Mouse (Mus musculus): ENCODE results near the gene Lin28b. TPM values are rescaled to one million over a fixed set of nuclear protein-coding genes. Genes with fewer than 3 reads are reported as not detected.

Gene Lin28b
- polyA plus RNA-seq, 1 experiment, result not detected

GRCm38 (mm10) chr10:45473663-45474333 is 12.4 kb downstream of the Lin28b start:
- no peak overlapping the region for H3K4me3 ChIP-seq (ENCODE audit: extremely low read depth, insufficient read depth, insufficient read length)
- 4% methylated on average over 21 of the region's 21 CpGs for WGBS
- no peaks in the 10 kb centered on the region for H3K36me3 ChIP-seq (ENCODE audit: control insufficient read depth, insufficient read depth, low read length)
- TF ChIP-seq CTCF (IDR thresholded peaks at IDR 0.05; ENCODE audit: extremely low read depth, insufficient read depth, insufficient read length, insufficient replicate concordance) (no peak), POLR2A (IDR thresholded peaks at IDR 0.05; ENCODE audit: low read depth, low read length) (no peak)
- H3K27me3 ChIP-seq (ENCODE audit: control insufficient read depth, insufficient read depth, low read length), result peaks cover 15% of the 10 kb centered on the region
- DNase-seq (ENCODE audit: low read depth in 1 of 2, low spot score in 2 of 2), result no peak
- no peaks in the 10 kb centered on the region for H3K4me1 ChIP-seq (ENCODE audit: control insufficient read depth, insufficient read depth, insufficient read length)
- no peak overlapping the region for H3K27ac ChIP-seq (ENCODE audit: insufficient read depth, low read length)

DNA sequence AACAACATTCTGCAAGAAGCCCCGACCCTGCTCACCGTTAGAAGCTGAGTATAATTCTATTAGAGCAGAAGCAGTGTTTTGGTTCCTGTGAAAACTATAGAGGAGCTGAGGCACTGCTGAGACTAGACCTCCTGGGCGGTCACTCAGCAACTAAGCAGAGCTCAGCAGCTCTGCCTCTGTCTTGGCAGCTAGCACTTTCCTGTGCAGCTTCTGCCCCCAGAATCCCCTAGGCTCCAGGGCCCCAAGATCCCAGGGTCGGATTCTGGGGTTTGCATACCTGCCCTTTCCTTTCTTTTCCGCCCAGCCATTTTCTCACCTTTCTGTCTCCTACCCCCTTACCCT is 13.1 kb downstream of the Lin28b start:
- Histone ChIP-seq H3K4me3 (ENCODE audit: extremely low read depth, insufficient read depth, insufficient read length) (no peak overlapping the region), H3K36me3 (ENCODE audit: control insufficient read depth, insufficient read depth, low read length) (no peaks in the 10 kb centered on the region), H3K27ac (ENCODE audit: insufficient read depth, low read length) (no peak overlapping the region), H3K27me3 (ENCODE audit: control insufficient read depth, insufficient read depth, low read length) (peaks cover 15% of the 10 kb centered on the region), H3K4me1 (ENCODE audit: control insufficient read depth, insufficient read depth, insufficient read length) (no peaks in the 10 kb centered on the region)
- TF ChIP-seq CTCF (IDR thresholded peaks at IDR 0.05; ENCODE audit: extremely low read depth, insufficient read depth, insufficient read length, insufficient replicate concordance), result no peak
- TF ChIP-seq POLR2A (IDR thresholded peaks at IDR 0.05; ENCODE audit: low read depth, low read length), result no peak
- WGBS, result 22% methylated on average over 5 of the region's 5 CpGs
- DNase-seq (ENCODE audit: low read depth in 1 of 2, low spot score in 2 of 2), result no peak

DNA sequence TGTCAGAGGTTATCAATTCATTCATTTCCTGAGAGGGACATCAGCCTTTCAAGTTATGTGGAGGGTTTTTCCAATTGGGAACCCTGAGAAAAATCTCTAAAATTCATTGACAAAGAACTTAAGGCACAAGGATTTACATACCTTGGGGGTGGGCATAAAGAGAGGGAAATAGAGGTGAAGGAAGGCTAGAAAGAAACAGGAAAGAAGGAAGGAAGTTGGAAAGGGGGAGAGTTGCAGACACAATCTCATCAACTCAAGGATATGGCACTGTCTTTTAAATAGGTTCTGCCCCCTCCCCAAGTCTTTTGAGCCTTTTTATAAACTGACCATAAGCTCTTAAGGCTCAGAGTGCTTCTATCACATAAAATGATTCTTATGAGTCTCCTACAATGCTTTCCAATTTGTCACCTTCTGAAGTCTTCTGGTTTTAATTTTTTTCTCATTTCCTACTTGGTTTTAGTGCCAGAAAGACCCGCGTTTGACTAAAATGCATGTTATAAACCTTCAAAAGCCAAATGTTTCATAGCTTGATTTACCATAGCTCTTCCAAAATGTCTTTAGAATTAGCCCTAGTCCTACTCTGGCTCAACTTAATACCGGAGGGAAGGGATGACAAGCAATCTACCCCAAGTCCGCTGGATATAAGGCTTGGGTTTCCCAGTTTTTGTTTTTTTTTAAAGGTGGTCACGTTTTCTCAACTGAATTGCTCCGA is 13.6 kb downstream of the Lin28b start:
- Histone ChIP-seq H3K4me1 (ENCODE audit: control insufficient read depth, insufficient read depth, insufficient read length) (no peaks in the 10 kb centered on the region), H3K27me3 (ENCODE audit: control insufficient read depth, insufficient read depth, low read length) (peaks cover 18% of the 10 kb centered on the region), H3K4me3 (ENCODE audit: extremely low read depth, insufficient read depth, insufficient read length) (no peak overlapping the region), H3K27ac (ENCODE audit: insufficient read depth, low read length) (no peak overlapping the region), H3K36me3 (ENCODE audit: control insufficient read depth, insufficient read depth, low read length) (no peaks in the 10 kb centered on the region)
- 18% methylated on average over 6 of the region's 6 CpGs for WGBS
- no peak for TF ChIP-seq POLR2A (IDR thresholded peaks at IDR 0.05; ENCODE audit: low read depth, low read length)
- no peak for TF ChIP-seq CTCF (IDR thresholded peaks at IDR 0.05; ENCODE audit: extremely low read depth, insufficient read depth, insufficient read length, insufficient replicate concordance)
- DNase-seq (ENCODE audit: low read depth in 1 of 2, low spot score in 2 of 2), result no peak

GRCm38 (mm10) chr10:45471321-45471720 is 14.9 kb downstream of the Lin28b start:
- 22% methylated on average over 3 of the region's 3 CpGs for whole genome bisulfite sequencing
- no peak overlapping the region for H3K27ac ChIP-seq (ENCODE audit: insufficient read depth, low read length)
- H3K4me3 ChIP-seq (ENCODE audit: extremely low read depth, insufficient read depth, insufficient read length), result no peak overlapping the region
- no peak for DNase-seq (ENCODE audit: low read depth in 1 of 2, low spot score in 2 of 2)
- no peaks in the 10 kb centered on the region for H3K36me3 ChIP-seq (ENCODE audit: control insufficient read depth, insufficient read depth, low read length)
- no peaks in the 10 kb centered on the region for H3K4me1 ChIP-seq (ENCODE audit: control insufficient read depth, insufficient read depth, insufficient read length)
- H3K27me3 ChIP-seq (ENCODE audit: control insufficient read depth, insufficient read depth, low read length), result peaks cover 18% of the 10 kb centered on the region
- TF ChIP-seq POLR2A (IDR thresholded peaks at IDR 0.05; ENCODE audit: low read depth, low read length) (no peak), CTCF (IDR thresholded peaks at IDR 0.05; ENCODE audit: extremely low read depth, insufficient read depth, insufficient read length, insufficient replicate concordance) (no peak)

DNA sequence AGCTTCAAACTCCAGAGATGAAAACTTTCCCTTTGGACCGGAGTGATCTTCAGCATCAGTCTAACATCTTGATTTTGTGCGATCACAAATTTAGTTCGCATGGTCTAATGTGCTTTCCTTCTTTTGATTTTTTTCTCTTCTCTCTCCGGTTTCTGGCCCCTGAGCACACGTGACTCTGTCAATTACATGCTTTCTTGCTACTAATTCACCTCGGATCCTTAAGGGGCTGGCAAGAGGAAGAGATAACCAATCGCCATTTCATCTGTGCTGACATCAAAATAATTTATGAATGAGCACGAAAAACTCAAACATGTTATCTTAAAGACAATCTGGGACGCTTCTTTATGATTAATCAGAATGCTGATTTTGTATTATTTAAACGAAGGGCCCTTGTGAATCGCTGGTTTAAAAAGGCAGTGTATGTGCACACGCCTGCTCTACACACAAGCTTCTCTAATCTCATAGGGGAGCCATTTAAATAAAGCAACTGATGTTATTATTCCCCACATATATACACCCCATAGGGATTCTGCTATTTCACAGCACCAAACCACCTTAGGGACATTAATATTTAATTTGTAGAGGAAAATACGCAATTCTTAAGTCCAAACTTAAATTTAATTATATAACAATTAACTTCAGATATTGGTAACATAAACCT is 16.0 kb downstream of the Lin28b start:
- no peak for DNase-seq (ENCODE audit: low read depth in 1 of 2, low spot score in 2 of 2)
- no peak for TF ChIP-seq CTCF (IDR thresholded peaks at IDR 0.05; ENCODE audit: extremely low read depth, insufficient read depth, insufficient read length, insufficient replicate concordance)
- no peak for TF ChIP-seq POLR2A (IDR thresholded peaks at IDR 0.05; ENCODE audit: low read depth, low read length)
- no peak overlapping the region for H3K27ac ChIP-seq (ENCODE audit: insufficient read depth, low read length)
- no peaks in the 10 kb centered on the region for H3K36me3 ChIP-seq (ENCODE audit: control insufficient read depth, insufficient read depth, low read length)
- no peaks in the 10 kb centered on the region for H3K4me1 ChIP-seq (ENCODE audit: control insufficient read depth, insufficient read depth, insufficient read length)
- 4% methylated on average over 13 of the region's 13 CpGs for WGBS
- peaks cover 18% of the 10 kb centered on the region for H3K27me3 ChIP-seq (ENCODE audit: control insufficient read depth, insufficient read depth, low read length)
- H3K4me3 ChIP-seq (ENCODE audit: extremely low read depth, insufficient read depth, insufficient read length), result no peak overlapping the region

DNA sequence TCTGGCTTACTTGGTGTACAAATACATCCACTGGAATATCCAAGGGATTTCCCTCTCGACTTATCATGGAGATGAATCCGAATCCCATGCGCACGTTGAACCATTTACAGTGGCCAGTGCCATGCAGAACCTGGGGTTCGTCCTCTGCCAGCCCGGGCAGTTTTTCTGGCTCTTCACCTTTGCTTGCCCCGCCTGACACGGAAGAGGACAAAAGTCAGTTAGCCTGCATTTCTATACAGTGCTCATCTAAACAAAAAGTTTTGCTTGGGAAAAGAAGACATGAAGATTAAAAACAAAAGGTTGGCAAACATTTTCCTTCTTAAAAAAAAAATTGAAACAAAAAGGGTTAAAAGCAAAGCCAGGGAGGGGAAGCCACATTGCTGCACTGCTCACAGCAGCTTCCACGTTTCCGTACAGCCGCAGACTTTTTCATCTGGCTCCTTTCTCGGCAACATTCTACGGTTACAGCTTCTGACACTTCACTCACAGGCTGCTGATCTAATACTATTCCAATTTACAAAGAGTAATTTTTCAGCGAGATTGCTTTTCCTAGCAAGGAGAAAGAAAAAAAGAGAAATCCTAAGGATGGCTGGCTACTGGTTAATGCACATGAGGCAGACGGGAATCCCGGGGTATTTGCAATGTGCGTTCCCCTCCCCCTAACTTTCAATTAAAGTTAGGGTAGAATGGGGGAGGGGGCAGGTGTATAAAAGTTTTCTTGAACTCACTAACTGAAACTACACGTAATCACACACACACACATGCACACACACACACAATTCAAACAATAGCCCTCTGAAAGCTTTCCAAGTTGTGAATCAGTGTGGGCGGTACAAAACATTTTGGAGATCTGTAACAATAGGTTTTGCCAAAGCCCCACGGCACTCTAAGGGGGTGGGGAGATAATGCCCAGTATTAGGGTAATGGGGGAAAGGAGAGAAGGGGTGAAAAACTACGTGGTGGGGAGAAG is 16.9 kb downstream of the Lin28b start:
- 2% methylated on average over 21 of the region's 21 CpGs for WGBS
- TF ChIP-seq POLR2A (IDR thresholded peaks at IDR 0.05; ENCODE audit: low read depth, low read length), result no peak
- no peak for TF ChIP-seq CTCF (IDR thresholded peaks at IDR 0.05; ENCODE audit: extremely low read depth, insufficient read depth, insufficient read length, insufficient replicate concordance)
- H3K27ac ChIP-seq (ENCODE audit: insufficient read depth, low read length), result no peak overlapping the region
- H3K4me1 ChIP-seq (ENCODE audit: control insufficient read depth, insufficient read depth, insufficient read length), result no peaks in the 10 kb centered on the region
- H3K36me3 ChIP-seq (ENCODE audit: control insufficient read depth, insufficient read depth, low read length), result no peaks in the 10 kb centered on the region
- no peak overlapping the region for H3K4me3 ChIP-seq (ENCODE audit: extremely low read depth, insufficient read depth, insufficient read length)
- DNase-seq (ENCODE audit: low read depth in 1 of 2, low spot score in 2 of 2), result no peak
- peaks cover 15% of the 10 kb centered on the region for H3K27me3 ChIP-seq (ENCODE audit: control insufficient read depth, insufficient read depth, low read length)
